Mouse (Mus musculus) megakaryocyte progenitor cell, adult 5-6 weeks (primary cell): ENCODE data around the gene Ism2. TPM values are rescaled to one million over a fixed set of nuclear protein-coding genes. Genes with fewer than 3 reads are reported as not detected.
A peak's percentile ranks its signal among the peaks of the same experiment; 100 is the strongest.
"Not testable (repeated sequence)": the region's sequence is repeated elsewhere in the genome, so short reads cannot be mapped to it uniquely, and the experiment has no call there.

Experiments used
- ATAC-seq: replicated peaks from 2 replicates; pipeline ENCODE4 v1.8.0; 2016; ENCODE audit warnings: mild to moderate bottlenecking, moderate TSS enrichment, inconsistent platforms; ENCODE audit not compliant: poor library complexity
- total RNA-seq, 2 experiments: library from RNA; stranded (forward) in 1 of 2; stranded (reverse) in 1 of 2; fragments of 157-497, 149-512 nt in 1 of 2; fragments of 200-1000 nt in 1 of 2; gene quantifications; 2 replicates each; pipeline versions ENCODE4 v1.2.3 to v1.2.4; 2015 to 2017

The Ism2 gene
- not detected in 2 replicates for total RNA-seq (2015)
- total RNA-seq (2017), result not detected in 2 replicates

DNA sequence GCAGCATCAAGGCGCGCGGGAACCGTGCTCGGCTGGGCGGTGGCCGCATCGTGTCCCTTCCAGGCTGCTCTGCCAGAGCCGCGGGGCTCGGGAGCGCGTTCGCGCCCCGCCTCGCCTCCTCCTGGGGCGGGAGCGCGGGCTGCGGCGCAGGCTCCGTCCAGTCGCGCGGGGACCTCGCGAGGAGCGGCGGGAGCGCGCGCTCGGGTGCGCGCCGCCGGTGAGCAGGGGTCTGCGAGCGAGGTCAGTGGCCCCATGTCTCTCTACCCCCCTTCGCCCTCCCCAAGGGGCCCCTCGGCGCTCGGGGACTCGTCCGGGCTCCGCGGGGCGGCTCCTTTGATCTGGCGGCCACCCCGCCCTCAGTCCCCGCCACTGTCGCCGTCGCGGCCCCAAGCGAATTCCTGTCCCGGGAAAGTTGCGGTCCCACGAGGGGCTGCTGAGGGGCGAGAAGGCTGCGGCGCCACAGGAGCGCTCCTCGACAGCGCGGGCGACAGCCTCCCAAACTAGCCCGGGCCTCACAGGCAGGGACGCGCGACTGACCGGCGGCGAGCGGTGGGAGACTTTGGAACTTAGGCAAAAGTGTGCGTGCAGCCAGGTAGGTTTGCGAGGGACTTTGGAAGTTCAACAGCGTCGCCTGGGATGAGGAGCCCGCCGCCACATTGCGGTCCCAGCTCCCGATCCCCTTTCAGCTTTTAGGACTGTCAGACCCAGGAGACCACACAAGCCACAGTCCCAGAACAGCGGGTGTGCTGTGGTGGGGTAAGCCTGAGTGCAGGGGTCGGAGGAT is at the start of gene Ism2:
TSS of gene Ism2 (minus strand) at position 49 of the 784 bp plus-strand sequence.
- peak; percentile 51 for ATAC-seq

DNA sequence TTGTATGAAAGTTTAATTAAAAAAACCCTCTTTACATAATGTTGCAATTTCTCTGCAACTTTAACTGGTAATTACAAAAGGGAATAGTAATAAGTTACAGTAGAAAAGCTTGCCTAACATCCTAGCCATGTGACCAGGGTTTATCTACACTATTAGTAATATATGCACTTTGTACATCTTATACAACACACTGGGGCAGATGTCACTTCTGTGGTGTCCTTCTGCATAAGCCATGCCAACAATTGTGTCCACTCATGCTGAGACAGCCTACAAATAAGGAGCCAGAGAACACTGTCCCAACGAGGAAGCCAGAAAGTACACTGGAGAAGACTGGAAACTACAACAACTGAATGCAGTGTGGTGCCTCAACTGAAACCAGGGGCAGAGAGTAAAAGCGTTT is 48.5 kb upstream of the Ism2 start:
- ATAC-seq, result peak; percentile 68

GRCm38 (mm10) chr12:87347511-87347910 is 48.0 kb upstream of the Ism2 start:
- no peak for ATAC-seq

DNA sequence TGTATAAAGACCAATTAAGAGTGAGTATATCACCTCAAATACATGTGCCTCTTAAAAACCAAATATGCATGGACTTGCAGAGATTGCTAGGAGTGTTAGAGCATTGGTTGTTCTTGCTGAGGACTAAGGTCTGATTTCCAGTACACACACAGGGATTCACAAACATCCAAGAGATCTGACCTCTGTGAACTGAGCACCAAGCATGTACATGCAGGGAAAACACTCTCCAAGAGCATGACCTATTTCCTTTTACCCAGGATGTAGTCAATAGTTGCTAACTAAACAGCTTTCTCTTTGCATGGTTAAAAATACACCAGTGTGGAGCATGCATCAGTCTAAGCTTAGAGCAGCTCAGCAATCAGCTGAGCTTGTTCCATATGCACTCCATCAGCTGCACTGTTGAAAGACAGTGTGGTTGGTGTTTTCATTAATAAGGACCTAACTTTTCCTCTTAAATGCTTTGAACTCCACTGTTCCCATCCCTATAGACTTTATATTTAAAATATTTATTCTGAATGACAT is 43.6 kb upstream of the Ism2 start:
- no peak for ATAC-seq

DNA sequence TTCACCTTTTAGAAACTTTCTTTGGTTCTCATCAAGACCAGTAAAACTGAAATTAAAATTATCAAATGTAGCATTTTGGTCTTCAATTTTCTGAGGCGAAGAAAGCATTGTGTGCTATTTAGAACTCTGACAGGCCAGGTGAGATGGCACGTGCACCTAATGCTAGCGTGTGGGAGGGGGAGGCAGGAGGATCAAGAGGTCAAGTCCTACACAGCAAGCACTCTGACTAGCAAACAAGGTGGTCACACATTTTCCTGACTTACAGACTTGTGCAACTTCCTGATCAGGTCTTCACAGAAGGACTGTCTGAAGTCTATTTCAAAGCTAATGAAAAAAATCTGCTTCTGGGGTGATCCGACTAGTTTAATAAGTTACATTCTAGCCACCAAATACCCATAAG is 38.6 kb upstream of the Ism2 start:
- no peak for ATAC-seq

DNA sequence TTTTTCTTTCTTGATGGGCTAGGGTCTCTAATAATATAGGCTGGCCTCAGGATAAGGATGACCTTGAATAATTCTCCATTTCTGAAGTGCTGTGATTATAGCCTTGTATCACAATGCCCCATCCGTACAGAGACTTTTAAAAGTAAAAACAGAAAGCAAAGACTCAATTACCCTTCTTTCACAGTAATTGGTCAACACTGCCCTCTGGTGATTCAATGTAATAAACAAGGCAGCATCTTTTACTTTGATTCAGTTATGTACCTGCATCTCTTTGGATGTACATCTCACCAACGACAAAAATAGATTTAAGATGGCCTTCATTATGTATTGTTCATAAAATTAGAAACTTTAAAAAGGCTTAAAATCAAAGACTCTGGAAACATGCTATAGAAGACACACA is 35.4 kb upstream of the Ism2 start:
- peak; percentile 79 for ATAC-seq

GRCm38 (mm10) chr12:87333794-87334193 is 34.3 kb upstream of the Ism2 start:
- ATAC-seq, result no peak

DNA sequence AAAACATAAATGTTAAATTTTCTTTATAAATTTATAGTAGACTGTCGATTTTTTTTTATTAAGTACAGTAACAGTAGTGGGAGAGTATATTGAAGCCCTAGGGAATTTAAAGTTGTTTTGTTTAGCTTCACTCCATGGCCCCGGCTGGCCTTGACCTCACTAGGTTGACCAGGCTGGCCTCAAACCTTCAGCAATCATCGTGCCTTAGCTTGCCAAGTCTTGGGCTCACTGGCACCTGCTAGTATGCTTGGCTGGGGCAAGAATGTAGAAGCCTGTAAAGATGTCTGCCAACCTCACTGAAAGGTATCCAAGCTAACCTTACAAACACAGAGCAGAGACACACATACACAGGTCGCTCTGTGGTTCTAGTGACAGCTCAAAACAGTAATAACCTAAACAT is 33.0 kb upstream of the Ism2 start:
- no peak for ATAC-seq

- ATAC-seq, result 0 out of 2 replicates have a peak, but pooled peaks have one; percentile 26
These were observed 32.4 kb upstream of the Ism2 start for GRCm38 (mm10) chr12:87331908-87332307.

DNA sequence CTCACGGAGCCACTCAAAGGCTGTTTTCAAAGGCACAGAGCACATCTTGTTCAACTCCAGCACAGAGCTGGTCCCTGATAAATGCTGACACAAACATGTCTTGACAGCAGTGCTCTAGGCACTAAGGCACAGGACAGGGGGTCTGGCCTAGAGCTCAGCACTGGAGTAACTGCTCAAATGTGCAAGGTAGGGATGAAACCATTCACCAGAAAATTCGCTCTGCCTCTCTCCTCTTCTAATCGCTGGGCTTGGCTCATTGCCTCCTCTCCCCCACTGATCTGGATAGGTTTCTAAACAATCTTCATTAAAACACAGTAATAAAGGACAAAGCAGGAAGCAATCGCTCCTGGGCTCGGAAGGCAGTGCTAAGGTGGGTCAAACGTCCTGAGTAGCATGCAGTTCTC is 31.6 kb upstream of the Ism2 start:
- no peak for ATAC-seq

DNA sequence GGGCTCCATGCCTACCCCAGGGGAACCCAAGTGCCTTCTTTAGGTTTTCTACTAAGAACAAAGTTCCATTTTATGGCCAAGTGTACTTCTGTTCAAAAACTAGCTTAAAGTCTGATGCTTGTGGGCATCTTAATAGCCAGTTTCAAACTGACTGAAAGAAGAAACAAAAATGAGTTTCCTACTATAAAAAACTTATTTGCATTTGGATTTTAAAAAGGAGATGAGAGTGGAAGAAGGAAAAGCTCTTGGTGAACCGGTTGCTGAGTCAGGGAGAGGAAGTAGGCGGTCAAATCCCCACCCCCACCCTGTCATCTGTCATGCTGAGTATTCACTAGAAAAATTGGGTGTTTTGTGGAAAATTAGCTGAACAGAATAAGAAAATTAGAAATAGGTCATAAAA is 30.7 kb upstream of the Ism2 start:
- no peak for ATAC-seq

GRCm38 (mm10) chr12:87328025-87328424 is 28.5 kb upstream of the Ism2 start:
- peak; percentile 24; the same call in 1 of the 2 replicates for ATAC-seq

DNA sequence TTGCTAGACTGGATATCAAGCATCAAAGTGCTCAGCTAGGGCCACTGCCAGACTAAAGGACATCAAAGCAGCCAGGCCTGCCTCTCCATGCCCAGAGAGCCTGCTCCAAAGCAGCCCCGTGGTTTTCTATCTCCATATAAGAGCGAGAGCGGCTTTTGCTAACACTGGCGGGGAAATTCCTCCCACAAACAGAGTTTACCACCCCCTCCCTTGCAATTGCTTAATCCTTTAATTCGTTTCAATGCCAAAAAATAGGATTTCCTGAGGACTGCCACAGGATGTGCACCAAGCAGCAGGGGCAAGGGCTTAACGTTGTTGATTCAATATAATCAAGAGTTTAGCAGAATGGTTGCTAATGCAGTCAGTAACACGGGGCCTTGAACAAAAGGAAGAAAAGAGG is 28.1 kb upstream of the Ism2 start:
- peak; percentile 51 for ATAC-seq

- ATAC-seq, result peak; percentile 74
These were observed 25.9 kb upstream of the Ism2 start for GRCm38 (mm10) chr12:87325452-87325851.

GRCm38 (mm10) chr12:87319229-87319628 is 19.7 kb upstream of the Ism2 start:
- no peak for ATAC-seq

GRCm38 (mm10) chr12:87317951-87318350 is 18.4 kb upstream of the Ism2 start:
- ATAC-seq, result no peak

DNA sequence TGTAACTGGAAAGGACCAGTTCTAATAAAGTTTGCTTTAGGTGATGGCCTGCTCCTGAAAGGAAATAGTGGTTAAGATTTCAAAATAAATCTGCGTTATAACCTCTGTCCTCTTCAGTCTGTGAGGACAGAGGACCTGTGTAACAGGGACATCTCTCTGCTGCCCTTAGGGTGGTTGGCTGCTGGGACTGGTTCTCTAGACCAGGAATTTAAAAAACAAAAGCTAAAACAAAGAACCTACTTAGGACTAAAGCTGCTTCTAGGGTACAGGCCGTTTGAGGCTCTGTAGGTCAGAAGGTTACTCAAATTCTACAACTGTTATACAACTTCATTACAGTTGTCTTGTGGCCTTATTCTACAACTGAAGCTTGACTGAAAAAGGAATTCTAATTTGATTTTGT is 13.6 kb upstream of the Ism2 start:
- ATAC-seq, result no peak

GRCm38 (mm10) chr12:87306584-87306844 is 7.0 kb upstream of the Ism2 start:
- ATAC-seq, result not testable (repeated sequence)

DNA sequence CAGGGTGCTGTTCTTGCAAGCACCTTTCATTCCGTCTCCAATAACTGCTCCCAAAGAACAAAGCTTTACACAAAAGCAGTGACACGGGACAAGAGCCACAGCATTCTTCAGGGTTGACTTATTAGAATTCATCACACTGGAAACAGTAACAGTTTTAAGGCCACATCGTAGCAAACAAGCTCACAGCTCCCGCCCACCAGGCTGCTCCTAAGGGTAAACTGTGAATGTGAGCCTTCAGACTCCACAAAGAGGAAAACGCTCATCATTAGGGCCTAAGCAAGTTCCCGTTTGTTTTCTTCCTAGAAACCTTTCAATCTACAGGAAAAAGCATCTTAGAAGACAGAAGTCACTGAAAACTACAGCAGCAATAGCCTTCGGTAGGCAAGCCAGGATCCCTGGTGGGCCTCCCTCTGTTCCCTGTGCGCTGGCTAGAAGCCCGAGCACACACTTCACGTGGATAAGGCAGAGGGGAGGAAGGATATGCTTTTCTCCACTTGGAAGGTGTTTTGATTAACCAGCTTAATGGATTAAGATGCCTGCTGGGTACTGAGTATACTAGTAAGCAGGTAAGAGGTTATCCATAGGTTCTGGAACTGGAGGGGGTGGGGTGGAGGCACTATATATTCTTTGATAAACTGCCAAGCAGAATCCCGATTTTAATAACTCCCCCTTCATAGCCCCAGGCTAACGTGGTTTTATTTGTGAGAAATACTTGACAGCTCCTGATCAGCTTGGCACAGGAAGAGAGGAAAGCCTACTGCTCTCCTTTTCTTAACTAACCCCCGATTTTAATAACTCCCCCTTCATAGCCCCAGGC is 6.5 kb upstream of the Ism2 start:
- ATAC-seq, result no peak

DNA sequence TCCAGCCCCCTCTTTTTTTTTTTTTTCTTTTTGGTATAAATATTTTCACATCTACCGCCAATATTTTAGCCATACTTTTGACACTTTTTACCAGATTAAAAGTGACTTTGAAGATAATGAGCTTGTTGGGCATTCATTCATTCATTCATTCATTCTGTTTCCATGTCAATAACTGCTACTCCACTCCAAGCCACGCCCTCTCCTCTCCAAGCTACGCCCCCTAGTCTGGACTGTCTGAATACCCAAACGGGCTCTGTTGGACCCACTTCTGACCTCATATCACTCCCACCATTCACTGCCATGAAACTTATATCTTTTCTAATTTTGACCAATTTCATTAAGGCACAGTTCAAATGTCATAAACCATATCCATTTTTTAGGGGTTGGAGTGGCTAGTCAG is 1.7 kb upstream of the Ism2 start:
- ATAC-seq, result no peak

DNA sequence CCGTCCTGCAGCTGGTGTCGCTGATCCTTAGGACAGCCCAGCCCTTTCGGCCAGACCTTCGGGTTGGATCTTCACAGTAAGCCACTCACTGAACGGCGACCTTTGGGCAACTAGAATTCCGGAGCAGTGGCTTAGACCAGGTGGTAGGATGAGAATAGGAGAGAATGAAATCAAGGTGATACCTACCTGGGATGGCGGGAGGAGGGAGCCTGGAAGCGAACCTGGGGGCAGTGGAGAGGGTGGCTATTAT is 861 bp upstream of the Ism2 start:
- ATAC-seq, result no peak; the same call in none of the 2 replicates

DNA sequence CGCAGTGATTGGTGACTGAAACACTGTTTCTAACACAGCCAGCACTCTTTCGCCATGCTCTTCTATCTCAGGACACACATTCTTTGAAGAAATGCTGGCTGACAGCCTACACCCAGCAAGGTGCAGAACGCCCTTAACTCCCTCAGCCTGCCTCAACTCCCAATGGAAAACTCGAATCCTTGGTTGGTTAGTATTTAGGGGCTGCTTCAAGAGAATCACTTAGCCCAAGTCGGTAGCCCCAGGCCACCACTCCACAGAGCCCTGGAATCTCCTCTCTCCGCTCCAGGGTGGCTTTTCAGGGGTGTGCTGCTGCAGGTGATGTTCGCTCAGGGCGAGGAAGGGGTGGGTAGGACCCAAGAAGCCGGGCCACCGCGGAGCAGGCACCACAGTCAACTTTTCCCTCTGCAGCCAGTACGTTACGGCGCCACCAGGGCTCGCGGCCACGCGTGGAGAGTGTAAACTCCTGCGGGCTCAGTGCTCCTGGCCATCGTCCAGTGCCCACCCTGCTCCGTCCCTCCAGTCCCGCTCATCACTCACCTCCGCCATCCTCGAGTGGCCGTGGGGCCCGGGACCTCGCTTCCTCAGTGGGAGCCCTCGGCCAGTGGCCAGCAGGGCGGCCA is 358 bp downstream of the Ism2 start:
- ATAC-seq, result peak; percentile 12; the same call in 1 of the 2 replicates
